Mouse (Mus musculus): ENCODE measurements around the gene Acer3.

DNA sequence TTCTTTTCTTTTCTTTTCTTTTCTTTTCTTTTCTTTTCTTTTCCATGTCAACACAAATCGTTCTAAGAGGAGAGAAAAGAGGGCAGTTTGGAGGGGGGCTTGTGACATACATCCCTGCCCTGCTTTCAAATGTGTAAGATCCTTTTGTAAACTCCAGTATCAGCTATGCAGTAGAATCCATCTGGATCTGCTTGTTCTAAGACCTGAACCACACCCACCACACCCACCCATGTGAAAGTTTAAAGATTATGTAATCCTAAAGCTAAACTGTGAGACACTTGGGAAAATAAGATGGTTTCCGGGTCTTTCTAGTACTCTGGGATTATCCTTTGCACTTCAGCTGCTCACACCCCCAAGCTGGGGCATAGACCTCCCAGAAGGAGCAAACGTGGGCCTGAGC, 21.2 kb upstream of the Acer3 start:
- TF ChIP-seq POLR2A (IDR thresholded peaks at IDR 0.05; ENCODE audit: control insufficient read depth, extremely low read depth, insufficient read depth, low read length, poor library complexity) (no peak), CTCF (IDR thresholded peaks at IDR 0.05; ENCODE audit: borderline replicate concordance, control insufficient read depth, extremely low read depth, insufficient read depth, low read length, poor library complexity) (no peak)

Data from thymus, adult 2 months (tissue).